Mouse (Mus musculus): ENCODE measurements around the gene Eif4g3. TPM values are rescaled to one million over a fixed set of nuclear protein-coding genes. Genes with fewer than 3 reads are reported as not detected.
"Not testable (repeated sequence)": the region's sequence is repeated elsewhere in the genome, so short reads cannot be mapped to it uniquely, and the experiment has no call there.

The Eif4g3 gene
- polyA plus RNA-seq, 1 experiment from 2014 or later: 43.9 TPM

- ATAC-seq: peak; percentile 48; the same call in 1 of the 2 replicates
- Histone ChIP-seq H3K27ac (no peak overlapping the region), H3K27me3 (no peaks in the 10 kb centered on the region), H3K4me3 (no peak overlapping the region), H3K9me3 (replicated peaks) (peaks cover 6% of the 10 kb centered on the region; the same call in 1 of the 2 replicates), H3K4me1 (peaks cover 8% of the 10 kb centered on the region), H3K9ac (no peak overlapping the region), H3K36me3 (ENCODE audit: poor library complexity, severe bottlenecking) (peaks cover 32% of the 10 kb centered on the region), H3K4me2 (no peak overlapping the region)
- WGBS: 70% methylated on average over 9 of the region's 9 CpGs
These were observed 28.8 kb upstream of the Eif4g3 start for GRCm38 (mm10) chr4:137963881-137964584.

- WGBS: 86% methylated on average over 11 of the region's 11 CpGs
- Histone ChIP-seq H3K9ac (no peak overlapping the region), H3K27me3 (no peaks in the 10 kb centered on the region), H3K36me3 (ENCODE audit: poor library complexity, severe bottlenecking) (peaks cover 27% of the 10 kb centered on the region), H3K4me2 (no peak overlapping the region), H3K27ac (no peak overlapping the region), H3K9me3 (replicated peaks) (peaks cover 3% of the 10 kb centered on the region; the same call in 1 of the 2 replicates), H3K4me3 (no peak overlapping the region), H3K4me1 (peaks cover 8% of the 10 kb centered on the region)
- no peak for ATAC-seq
These were observed 28.3 kb upstream of the Eif4g3 start for GRCm38 (mm10) chr4:137964585-137964930.

DNA sequence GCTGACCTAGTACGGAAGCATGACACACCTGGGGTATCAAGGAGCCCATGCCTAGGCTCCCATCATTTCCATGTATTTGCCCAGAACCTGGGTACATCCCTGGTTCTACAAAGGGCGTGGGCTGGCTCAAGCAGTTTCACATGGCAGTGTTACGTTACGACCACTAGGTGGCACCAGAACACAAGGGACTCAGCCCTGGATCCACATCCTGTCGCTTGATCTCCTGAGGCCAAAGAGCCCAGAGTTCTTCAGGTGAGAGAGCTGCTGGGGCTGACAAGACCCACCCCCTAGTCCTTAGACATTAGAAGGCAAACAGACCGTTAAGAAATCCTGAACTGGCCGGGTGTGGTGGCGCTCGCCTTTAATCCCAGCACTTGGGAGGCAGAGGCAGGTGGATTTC, 24.6 kb upstream of the Eif4g3 start:
- Histone ChIP-seq H3K27me3 (no peaks in the 10 kb centered on the region), H3K27ac (no peak overlapping the region), H3K4me3 (no peak overlapping the region), H3K4me2 (no peak overlapping the region), H3K4me1 (0 out of 2 replicates have a peak, but pooled peaks cover 3% of the 10 kb centered on the region), H3K9me3 (replicated peaks) (no peaks in the 10 kb centered on the region), H3K9ac (no peak overlapping the region), H3K36me3 (ENCODE audit: poor library complexity, severe bottlenecking) (0 out of 2 replicates have a peak, but pooled peaks cover 5% of the 10 kb centered on the region)
- ATAC-seq: peak; percentile 52
- WGBS: 8% methylated on average over 9 of the region's 9 CpGs

DNA sequence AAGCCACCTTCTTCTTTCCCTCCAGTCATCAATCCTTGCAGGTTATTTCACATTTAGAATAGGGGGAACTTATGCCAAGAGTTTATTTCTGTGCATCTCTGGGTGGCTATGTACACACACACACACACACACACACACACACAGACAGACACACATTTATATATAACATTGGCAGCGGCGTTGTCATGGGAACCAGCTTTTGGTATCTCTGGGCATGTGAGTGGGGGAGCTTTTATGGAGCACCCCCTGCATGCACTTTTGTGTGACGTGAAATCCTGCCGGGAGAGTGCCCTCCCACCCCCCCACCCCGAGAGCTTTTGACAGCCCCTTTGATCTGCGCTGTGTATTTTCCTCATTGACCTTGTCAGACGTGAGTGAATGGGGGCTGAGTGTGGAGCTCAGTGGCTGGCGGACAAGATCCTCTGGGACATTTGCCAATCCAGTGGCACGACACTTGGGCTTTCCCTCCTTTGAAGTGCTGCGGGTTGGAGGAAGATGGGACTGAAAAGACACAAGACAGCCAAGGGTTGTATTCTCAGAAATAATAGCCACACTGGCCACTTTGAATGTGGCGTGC, 22.1 kb upstream of the Eif4g3 start:
- not testable (repeated sequence) for H3K36me3 ChIP-seq (ENCODE audit: poor library complexity, severe bottlenecking)
- no CpG with 5 or more reads among the region's 11 CpGs for whole genome bisulfite sequencing

GRCm38 (mm10) chr4:137974856-137975432, 17.9 kb upstream of the Eif4g3 start:
- H3K9me3 ChIP-seq (replicated peaks); H3K27me3 ChIP-seq; H3K4me1 ChIP-seq; H3K36me3 ChIP-seq (ENCODE audit: poor library complexity, severe bottlenecking); H3K4me3 ChIP-seq; H3K9ac ChIP-seq; H3K27ac ChIP-seq; H3K4me2 ChIP-seq: not testable (repeated sequence)
- peak; percentile 68 for ATAC-seq
- whole genome bisulfite sequencing: no CpG with 5 or more reads among the region's 11 CpGs

More for the DNA sequence above, 22.1 kb upstream of the Eif4g3 start:
- ATAC-seq: peak; percentile 68
- not testable (repeated sequence) for H3K4me3 ChIP-seq; H3K9ac ChIP-seq; H3K27me3 ChIP-seq; H3K27ac ChIP-seq; H3K4me2 ChIP-seq; H3K4me1 ChIP-seq; H3K9me3 ChIP-seq (replicated peaks)

- H3K4me2 ChIP-seq; H3K36me3 ChIP-seq (ENCODE audit: poor library complexity, severe bottlenecking); H3K27me3 ChIP-seq; H3K9ac ChIP-seq; H3K9me3 ChIP-seq (replicated peaks); H3K4me3 ChIP-seq; H3K27ac ChIP-seq; H3K4me1 ChIP-seq: not testable (repeated sequence)
- ATAC-seq: peak; percentile 67
- no CpG with 5 or more reads among the region's 11 CpGs for WGBS
These were observed 13.7 kb upstream of the Eif4g3 start for GRCm38 (mm10) chr4:137979066-137979644.

GRCm38 (mm10) chr4:137982869-137983268, 10.0 kb upstream of the Eif4g3 start:
- H3K4me2 ChIP-seq: no peak overlapping the region
- no peak overlapping the region for H3K27ac ChIP-seq
- H3K4me3 ChIP-seq: no peak overlapping the region
- H3K9ac ChIP-seq: no peak overlapping the region
- H3K4me1 ChIP-seq: peaks cover 3% of the 10 kb centered on the region; the same call in 1 of the 2 replicates
- H3K36me3 ChIP-seq (ENCODE audit: poor library complexity, severe bottlenecking): no peaks in the 10 kb centered on the region
- WGBS: 69% methylated on average over 1 of the region's 1 CpGs
- H3K27me3 ChIP-seq: no peaks in the 10 kb centered on the region
- H3K9me3 ChIP-seq (replicated peaks): no peaks in the 10 kb centered on the region
- no peak for ATAC-seq

DNA sequence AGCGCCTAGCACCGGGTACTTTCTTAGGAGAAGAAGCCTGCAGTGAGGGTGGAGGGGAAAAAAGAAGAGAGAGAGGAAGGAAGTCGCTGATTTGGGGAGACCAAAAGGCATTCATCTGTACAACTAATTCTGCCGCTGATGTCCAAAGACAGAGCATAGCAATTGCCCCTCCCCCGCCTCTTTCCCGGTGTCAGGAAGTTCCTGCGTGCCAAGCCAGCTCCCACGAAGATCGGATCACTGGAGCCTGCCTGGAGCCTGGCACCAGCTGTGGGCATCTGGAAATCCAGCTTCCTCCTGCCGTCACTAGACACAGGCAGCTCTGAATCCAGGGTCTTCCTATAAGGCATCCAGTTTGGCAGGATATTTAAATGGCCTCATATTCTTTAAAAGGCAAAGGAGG, 8.6 kb upstream of the Eif4g3 start:
- Histone ChIP-seq H3K4me1 (peaks cover 3% of the 10 kb centered on the region; the same call in 1 of the 2 replicates), H3K27me3 (no peaks in the 10 kb centered on the region), H3K9me3 (replicated peaks) (no peaks in the 10 kb centered on the region), H3K9ac (no peak overlapping the region), H3K36me3 (ENCODE audit: poor library complexity, severe bottlenecking) (no peaks in the 10 kb centered on the region), H3K4me2 (no peak overlapping the region), H3K27ac (no peak overlapping the region), H3K4me3 (no peak overlapping the region)
- 38% methylated on average over 10 of the region's 10 CpGs for WGBS
- ATAC-seq: no peak

- ATAC-seq: no peak
- H3K4me1 ChIP-seq: peaks cover 3% of the 10 kb centered on the region; the same call in 1 of the 2 replicates
- H3K9me3 ChIP-seq (replicated peaks): no peaks in the 10 kb centered on the region
- no peaks in the 10 kb centered on the region for H3K36me3 ChIP-seq (ENCODE audit: poor library complexity, severe bottlenecking)
- H3K27ac ChIP-seq: no peak overlapping the region
- H3K4me2 ChIP-seq: no peak overlapping the region
- no peak overlapping the region for H3K4me3 ChIP-seq
- H3K27me3 ChIP-seq: no peaks in the 10 kb centered on the region
- no peak overlapping the region for H3K9ac ChIP-seq
- WGBS: 85% methylated on average over 5 of the region's 5 CpGs
These were observed 8.1 kb upstream of the Eif4g3 start for GRCm38 (mm10) chr4:137984746-137985145.

DNA sequence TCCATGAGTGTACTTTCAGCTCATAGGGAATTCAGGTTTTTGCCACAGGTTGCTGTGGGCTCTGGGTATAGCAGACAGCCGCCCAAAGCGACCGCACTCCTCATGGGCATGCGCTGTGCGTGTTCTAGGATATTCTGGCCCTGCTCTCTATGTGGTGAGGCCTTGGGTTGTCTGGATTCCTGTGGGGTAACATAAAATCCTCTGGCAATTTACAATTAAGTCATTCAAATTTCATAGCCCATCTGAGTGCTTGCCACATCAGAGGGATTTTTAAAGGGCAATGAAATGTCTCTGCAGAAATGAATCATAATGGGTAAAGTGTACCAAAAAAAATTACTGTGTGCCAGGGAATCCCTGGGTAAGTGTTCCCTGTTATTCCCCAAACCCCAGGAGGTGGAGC, 3.4 kb upstream of the Eif4g3 start:
- ATAC-seq: no peak
- H3K4me2 ChIP-seq: no peak overlapping the region
- no peaks in the 10 kb centered on the region for H3K9me3 ChIP-seq (replicated peaks)
- H3K9ac ChIP-seq: no peak overlapping the region
- no peak overlapping the region for H3K27ac ChIP-seq
- H3K4me1 ChIP-seq: peaks cover 6% of the 10 kb centered on the region
- no peaks in the 10 kb centered on the region for H3K27me3 ChIP-seq
- no peaks in the 10 kb centered on the region for H3K36me3 ChIP-seq (ENCODE audit: poor library complexity, severe bottlenecking)
- H3K4me3 ChIP-seq: no peak overlapping the region
- 87% methylated on average over 5 of the region's 5 CpGs for WGBS

- no peaks in the 10 kb centered on the region for H3K9me3 ChIP-seq (replicated peaks)
- H3K4me2 ChIP-seq: no peak overlapping the region
- no peak overlapping the region for H3K4me3 ChIP-seq
- 67% methylated on average over 4 of the region's 4 CpGs for WGBS
- H3K9ac ChIP-seq: no peak overlapping the region
- no peaks in the 10 kb centered on the region for H3K36me3 ChIP-seq (ENCODE audit: poor library complexity, severe bottlenecking)
- peaks cover 15% of the 10 kb centered on the region for H3K4me1 ChIP-seq
- no peaks in the 10 kb centered on the region for H3K27me3 ChIP-seq
- no peak overlapping the region for H3K27ac ChIP-seq
- no peak for ATAC-seq
These were observed 2.4 kb upstream of the Eif4g3 start for GRCm38 (mm10) chr4:137990433-137990832.

DNA sequence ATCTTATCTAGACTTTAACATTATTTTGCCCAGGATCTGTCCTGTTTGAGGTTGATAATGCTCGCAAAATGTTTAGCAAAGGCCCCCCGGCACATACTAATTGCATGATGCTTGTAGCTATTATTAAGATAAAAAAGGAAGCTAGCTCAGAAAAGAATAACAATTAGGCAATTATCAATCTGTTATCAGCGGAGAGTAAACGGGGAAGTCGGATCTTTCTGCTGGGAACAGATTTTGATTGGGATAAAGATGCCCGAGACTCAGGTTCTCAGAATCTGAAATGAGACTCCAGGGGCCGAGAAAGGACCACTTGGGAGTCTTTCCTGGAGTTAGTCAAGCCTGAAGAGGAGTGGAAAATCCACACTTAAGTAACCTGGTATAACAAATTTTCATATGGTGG, 1.6 kb upstream of the Eif4g3 start:
- Histone ChIP-seq H3K4me2 (no peak overlapping the region), H3K9me3 (replicated peaks) (no peaks in the 10 kb centered on the region), H3K9ac (no peak overlapping the region), H3K4me1 (peaks cover 23% of the 10 kb centered on the region), H3K36me3 (ENCODE audit: poor library complexity, severe bottlenecking) (peaks cover under 1% of the 10 kb centered on the region), H3K27ac (no peak overlapping the region), H3K27me3 (no peaks in the 10 kb centered on the region), H3K4me3 (no peak overlapping the region)
- no peak for ATAC-seq
- 52% methylated on average over 7 of the region's 7 CpGs for WGBS

All from forebrain, embryonic 13.5 days (tissue).